Mouse (Mus musculus): ENCODE data around the gene Cog6.

Gene Cog6

DNA sequence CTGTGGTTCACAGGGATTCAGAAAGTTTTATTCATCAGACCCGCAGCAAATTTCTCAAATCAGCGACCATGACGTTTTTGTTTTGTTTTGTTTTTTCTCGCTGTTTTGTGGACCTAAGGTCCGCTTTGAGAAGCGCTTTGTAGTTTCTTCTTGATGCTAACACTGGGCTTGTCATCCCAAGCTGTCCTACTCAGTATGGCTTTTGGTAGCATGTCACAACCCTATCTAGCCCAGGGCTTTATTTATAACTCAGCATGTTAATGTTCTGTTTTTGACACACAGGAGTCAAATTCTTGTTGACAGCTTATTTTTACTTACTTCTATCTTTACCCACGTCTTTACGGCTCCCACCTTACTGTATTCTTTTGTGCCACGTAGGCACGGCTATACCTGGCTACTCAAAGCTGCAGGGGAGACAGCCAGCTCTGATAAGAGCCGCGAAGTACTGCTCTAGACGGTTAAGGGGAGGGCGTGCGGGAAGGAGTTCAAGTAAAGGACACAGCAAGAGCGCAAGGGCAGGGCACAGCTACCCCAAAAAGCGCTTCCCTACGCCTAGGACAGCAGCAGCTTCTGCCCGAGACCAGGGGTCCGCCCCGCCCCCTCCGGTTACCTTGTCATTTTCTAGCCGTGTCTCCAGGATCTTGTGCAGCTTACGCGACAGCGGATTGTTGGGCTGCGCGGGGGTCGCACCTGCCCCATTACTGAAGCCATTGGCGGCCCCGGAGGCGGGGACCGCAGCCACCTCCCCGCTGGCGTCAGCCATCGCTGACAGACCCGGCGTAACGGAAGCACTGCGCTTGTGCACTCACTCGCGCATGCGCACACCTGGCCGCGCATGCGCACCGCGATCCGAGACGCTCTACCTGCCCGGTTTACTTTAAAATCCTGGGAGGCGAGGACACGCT is at the start of gene Cog6:
Gene Cog6 (minus strand): TSS at position 802 of the 905 bp plus-strand sequence.
- in situ Hi-C loops (cut with MseI, MboI): no loop called here

DNA sequence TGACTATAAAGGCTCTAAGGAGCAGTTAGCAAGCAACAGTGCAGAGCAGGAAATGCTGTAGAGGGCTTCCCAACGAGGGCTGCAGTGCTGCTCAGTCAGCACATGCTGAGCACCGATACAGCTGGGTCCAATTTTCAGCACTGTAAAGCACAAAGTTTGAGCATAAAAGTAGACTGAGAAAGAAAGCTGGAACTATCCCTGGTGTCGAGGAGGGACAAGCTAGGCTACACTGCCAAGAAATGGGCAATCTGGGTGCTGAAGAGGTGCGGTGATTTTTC is 49.0 kb upstream of the Cog6 start:
- in situ Hi-C loops (cut with MseI, MboI): no loop called here

- in situ Hi-C loops (cut with MseI, MboI): no loop called here
Observed at GRCm38 (mm10) chr3:53065267-53066094, 48.4 kb upstream of the Cog6 start.

DNA sequence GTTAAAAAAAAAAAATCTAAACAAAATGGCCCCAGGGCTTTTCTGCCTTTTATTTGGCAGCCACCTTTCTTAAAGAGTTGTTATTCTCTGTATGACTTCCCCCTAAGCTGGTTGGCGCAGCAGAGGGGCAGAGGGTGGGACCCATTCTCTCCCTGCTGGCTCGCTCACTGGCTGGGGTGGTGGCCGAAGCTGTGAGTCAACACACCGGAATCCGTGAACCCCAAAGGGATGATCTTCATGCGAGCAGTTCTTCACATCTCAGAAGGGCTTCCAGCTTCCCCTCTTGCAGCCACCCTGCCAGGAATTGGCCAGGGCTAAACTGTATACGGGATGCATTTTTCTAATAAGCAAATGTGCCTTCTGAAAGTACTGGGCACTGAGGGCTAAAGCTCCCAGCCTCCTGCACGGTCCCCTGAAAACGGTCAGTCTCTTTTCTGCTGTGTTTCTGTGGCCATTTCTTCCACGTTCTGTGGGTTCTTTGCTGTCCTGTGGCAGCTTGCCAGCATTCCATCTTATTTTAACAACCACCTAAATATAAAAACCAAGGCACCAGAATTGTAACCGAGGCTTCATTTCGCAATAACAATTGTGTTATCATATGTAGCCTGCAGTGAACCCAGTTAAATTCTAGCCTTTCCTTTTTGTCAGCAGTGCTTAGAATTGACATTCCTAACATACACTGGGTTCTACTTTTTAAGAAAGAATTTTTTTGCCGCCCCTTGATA is 46.5 kb upstream of the Cog6 start:
- in situ Hi-C loops (cut with MseI, MboI): no loop called here

- in situ Hi-C loops (cut with MseI, MboI): no loop called here
Observed at GRCm38 (mm10) chr3:53059959-53060358, 42.9 kb upstream of the Cog6 start.

DNA sequence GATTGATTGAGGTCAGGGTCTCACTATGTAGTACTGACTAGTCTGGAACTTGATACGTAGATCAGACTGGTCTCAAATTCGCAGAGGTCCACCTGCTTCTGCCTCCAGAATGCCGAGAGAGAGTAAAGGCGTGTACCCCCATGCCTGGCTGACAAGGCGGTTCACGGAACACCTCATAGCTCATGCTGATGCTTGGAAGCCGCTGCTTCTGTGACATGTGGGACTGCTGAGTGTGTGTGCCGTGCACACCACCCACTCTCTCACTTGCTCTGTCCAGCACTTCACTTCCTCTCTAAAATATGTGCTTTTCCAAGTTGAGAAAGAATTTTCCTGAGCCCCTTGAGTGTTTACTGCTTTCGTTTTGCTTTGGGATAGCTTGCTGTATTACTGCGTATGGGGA is 39.4 kb upstream of the Cog6 start:
- in situ Hi-C loops (cut with MseI, MboI): no loop called here

GRCm38 (mm10) chr3:53052385-53052784 is 35.3 kb upstream of the Cog6 start:
- in situ Hi-C loops (cut with MseI, MboI): no loop called here

GRCm38 (mm10) chr3:53046371-53046770 is 29.3 kb upstream of the Cog6 start:
- in situ Hi-C loops (cut with MseI, MboI): no loop called here

- in situ Hi-C loops (cut with MseI, MboI): no loop called here
Observed at GRCm38 (mm10) chr3:53045697-53046096, 28.7 kb upstream of the Cog6 start.

DNA sequence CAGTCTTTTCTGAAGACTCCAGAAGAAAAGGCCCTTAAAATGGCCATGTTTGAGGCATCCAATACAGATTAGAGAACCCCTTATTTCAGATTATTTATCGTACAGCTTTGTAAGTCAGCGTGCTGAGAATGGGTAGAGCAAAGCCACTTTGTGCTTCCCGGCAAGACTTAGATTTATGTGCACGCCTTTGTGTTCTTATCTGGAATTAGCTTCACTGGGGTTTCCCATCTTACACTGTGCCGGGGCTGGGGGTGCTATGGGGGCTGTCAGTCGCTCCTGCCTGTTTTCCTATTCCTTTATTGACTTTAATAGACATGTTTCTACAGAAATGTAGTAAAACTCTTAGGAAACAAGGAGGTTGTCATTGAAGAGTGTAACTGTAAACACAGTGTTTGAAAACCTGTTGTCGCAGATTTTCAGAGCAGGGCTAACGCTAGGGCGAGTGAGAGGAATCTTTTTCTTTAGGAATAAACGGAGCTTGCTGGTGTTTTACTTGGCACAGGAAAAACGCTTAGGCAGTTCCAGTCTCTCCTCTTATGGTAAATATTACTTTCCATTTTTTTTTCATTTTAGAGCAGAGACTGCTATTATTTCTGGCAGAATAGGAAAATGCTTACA is 27.8 kb upstream of the Cog6 start:
- in situ Hi-C loops (cut with MseI, MboI): no loop called here

GRCm38 (mm10) chr3:53044238-53044637 is 27.2 kb upstream of the Cog6 start:
- in situ Hi-C loops (cut with MseI, MboI): no loop called here

- in situ Hi-C loops (cut with MseI, MboI): no loop called here
Observed at GRCm38 (mm10) chr3:53043206-53043780, 26.3 kb upstream of the Cog6 start.

GRCm38 (mm10) chr3:53042240-53042567 is 25.2 kb upstream of the Cog6 start:
- in situ Hi-C loops (cut with MseI, MboI): no loop called here

DNA sequence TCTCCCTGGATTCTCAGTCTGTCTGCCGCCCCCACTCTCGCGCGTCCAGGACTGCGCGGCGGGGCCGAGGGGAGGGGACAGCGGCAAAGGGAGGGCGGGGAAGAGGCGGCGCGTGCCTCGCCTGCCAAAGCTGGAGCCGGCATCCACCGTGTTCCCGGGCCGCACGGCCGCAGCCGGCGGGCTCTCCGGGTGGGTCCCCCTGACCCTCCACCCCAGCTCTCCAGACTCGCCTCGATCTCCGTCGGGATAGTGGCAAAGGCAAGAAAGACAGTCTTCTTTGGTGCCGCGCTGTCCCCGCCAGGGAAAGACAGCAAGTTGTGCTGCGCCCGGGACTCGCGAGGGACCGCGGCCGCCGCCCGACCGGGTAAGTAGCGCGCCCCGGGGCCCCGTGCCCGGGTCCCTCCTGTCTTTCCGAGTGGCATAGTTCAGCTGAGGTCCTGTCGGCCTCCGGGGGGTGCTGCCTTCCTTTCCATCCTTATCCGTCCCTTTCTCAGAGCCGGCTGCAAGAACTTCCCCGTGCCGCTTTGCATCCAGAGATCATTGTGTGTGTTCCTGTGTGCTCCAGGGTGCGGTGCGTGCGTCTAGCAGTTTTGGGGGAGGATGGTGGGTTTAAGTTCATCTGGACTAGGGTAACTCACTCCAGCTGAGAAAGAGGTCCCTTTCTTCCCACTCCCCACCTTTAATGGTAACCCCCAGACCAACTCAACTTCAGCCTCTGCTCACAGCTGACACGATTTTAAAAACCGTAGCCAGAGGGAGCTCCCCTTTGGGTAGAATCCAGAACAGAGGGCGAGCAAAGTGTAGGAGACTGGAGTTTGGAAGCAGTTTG is 24.6 kb upstream of the Cog6 start, which contains the start of gene Lhfp:
Gene Lhfp (plus strand): TSS at position 118 of the 829 bp plus-strand sequence.
- in situ Hi-C loops (cut with MseI, MboI): no loop called here

- in situ Hi-C loops (cut with MseI, MboI): no loop called here
Observed at GRCm38 (mm10) chr3:53040593-53041410, 23.8 kb upstream of the Cog6 start.

DNA sequence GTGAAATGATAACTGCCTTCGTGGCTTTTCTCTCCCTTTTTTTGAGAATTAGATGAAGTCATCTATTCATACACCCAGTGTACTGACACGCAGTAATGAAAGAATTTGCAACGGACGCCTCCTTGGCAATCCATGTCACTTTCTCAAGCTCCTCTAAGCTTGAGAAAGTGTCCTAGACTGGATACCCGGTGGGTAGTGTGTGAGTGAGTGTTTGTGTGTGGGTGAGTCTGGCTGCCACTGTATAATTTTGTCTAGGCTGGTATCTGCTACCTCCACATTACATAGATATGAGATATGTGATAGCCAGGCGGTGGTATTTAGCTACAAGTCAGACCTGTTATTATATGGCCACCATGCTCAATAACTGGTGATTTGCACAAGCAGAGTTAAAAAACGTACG is 22.7 kb upstream of the Cog6 start:
- in situ Hi-C loops (cut with MseI, MboI): loop anchor here (10.0 kb wide), 2 partner anchors 205 to 405 kb away; no protein-coding TSS in a partner anchor

DNA sequence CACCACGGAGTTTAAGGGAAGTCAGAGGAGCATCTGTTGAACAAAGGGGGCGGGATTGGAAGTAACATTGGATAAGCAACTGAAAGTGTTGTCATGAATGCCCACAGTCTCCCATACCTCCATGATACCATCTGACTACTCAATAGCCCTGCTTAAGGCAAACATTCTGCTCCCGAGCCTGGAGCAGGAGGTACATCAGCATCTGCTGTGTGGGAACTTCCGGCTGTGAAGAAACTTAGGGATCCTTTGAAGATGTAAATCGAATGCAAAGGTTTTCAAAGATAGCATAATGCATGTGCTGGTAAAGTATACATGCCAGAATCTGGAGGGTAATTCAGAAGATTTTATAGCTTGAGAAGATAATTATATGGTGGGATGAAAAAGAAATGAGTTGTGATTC is 21.9 kb upstream of the Cog6 start:
- in situ Hi-C loops (cut with MseI, MboI): loop anchor here (10.0 kb wide), 2 partner anchors 206 to 406 kb away; no protein-coding TSS in a partner anchor

- in situ Hi-C loops (cut with MseI, MboI): loop anchor here (10.0 kb wide), 2 partner anchors 208 to 408 kb away; no protein-coding TSS in a partner anchor
Observed at GRCm38 (mm10) chr3:53036941-53037340, 19.9 kb upstream of the Cog6 start.

DNA sequence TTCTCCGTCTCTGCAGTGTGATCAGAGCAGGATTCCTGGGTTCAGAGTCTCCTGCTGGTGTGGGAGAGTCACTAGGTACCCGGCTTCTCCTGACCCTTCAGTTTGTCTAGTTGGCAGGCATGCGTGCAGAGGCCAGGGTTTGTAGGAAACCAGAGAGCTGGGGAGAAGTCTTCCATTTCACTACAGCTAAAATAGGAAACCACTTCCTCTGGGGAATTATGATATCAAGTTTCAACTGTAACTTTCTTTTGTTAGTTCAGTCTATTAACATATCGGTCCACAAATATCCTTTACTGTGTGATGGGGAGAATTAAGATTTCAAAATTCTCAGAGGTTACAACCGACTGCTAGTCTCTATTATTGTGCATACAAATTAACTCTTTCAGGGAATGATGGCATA is 19.0 kb upstream of the Cog6 start:
- in situ Hi-C loops (cut with MseI, MboI): loop anchor here (10.0 kb wide), 2 partner anchors 209 to 409 kb away; no protein-coding TSS in a partner anchor

Data from mouse trophoblast stem cell (cell line).